Mouse (Mus musculus) CH12.LX (cell line): Measurements from ENCODE around the gene Tpcn1. TPM values are rescaled to one million over a fixed set of nuclear protein-coding genes. Genes with fewer than 3 reads are reported as not detected.

Experiments used
- DNase-seq: peaks from one replicate; pipeline ENCODE4 v3.0.0-alpha.2; 2013; ENCODE audit errors: extremely low read depth
- H3K27ac ChIP-seq: 2 replicates; pipeline ENCODE4 v1.5.1; 2012; ENCODE audit warnings: low read depth, mild to moderate bottlenecking, control low read depth, moderate library complexity; ENCODE audit not compliant: insufficient read depth
- H3K27me3 ChIP-seq: replicated peaks from 2 replicates; pipeline ENCODE3; 2012; ENCODE audit warnings: inconsistent platforms
- H3K36me3 ChIP-seq, 2 experiments: replicated peaks in 1 of 2; 2 replicates each; pipeline versions ENCODE3 to v1.6.1; 2012; ENCODE audit warnings: inconsistent platforms in 1 of 2, low read length in 1 of 2, mild to moderate bottlenecking in 1 of 2, mixed read lengths in 1 of 2, moderate library complexity in 1 of 2; ENCODE audit not compliant: control insufficient read depth in 1 of 2, insufficient read depth in 1 of 2
- H3K4me1 ChIP-seq, 2 experiments: 2 replicates each; pipeline ENCODE4 v1.6.1; 2012; ENCODE audit warnings: inconsistent platforms in 1 of 2, moderate library complexity in 1 of 2; ENCODE audit not compliant: insufficient read depth in 2 of 2, control insufficient read depth in 1 of 2
- H3K4me2 ChIP-seq: 2 replicates; pipeline ENCODE4 v1.6.1; 2012; ENCODE audit warnings: low read depth, mild to moderate bottlenecking, control low read depth; ENCODE audit not compliant: poor library complexity, insufficient read depth, severe bottlenecking
- H3K4me3 ChIP-seq, 3 experiments: fragments of 150-350 bp in 1 of 3; sonication (generic) in 1 of 3; replicated peaks in 1 of 3; 2 replicates each; pipeline versions ENCODE3 to v1.5.1; 2011 to 2012; ENCODE audit warnings: low read depth in 2 of 3, low read length in 2 of 3, mild to moderate bottlenecking in 2 of 3, moderate library complexity in 2 of 3, control low read depth in 1 of 3, improper control_type of control experiment in 1 of 3, inconsistent platforms in 1 of 3, mixed read lengths in 1 of 3; ENCODE audit not compliant: poor library complexity in 1 of 3
- H3K79me2 ChIP-seq: replicated peaks from 2 replicates; pipeline ENCODE4 v1.6.1; 2012; ENCODE audit warnings: mild to moderate bottlenecking, moderate library complexity; ENCODE audit not compliant: control insufficient read depth, poor library complexity, insufficient read depth, severe bottlenecking; ENCODE audit errors: extremely low read depth
- H3K9ac ChIP-seq: 2 replicates; pipeline ENCODE4 v1.6.1; 2012; ENCODE audit warnings: low read depth, mild to moderate bottlenecking, control low read depth, moderate library complexity; ENCODE audit not compliant: insufficient read depth
- H3K9me3 ChIP-seq: replicated peaks from 2 replicates; pipeline ENCODE3; 2012; ENCODE audit warnings: low read length, inconsistent platforms, mixed read lengths
- CHD1 ChIP-seq: IDR thresholded peaks from 2 replicates; pipeline ENCODE4 v1.6.1; 2012; ENCODE audit warnings: low read depth, low read length, improper control_type of control experiment, inconsistent platforms
- CTCF ChIP-seq, 2 experiments: IDR thresholded peaks in 1 of 2; conservative IDR thresholded peaks in 1 of 2; 2 replicates each; pipeline ENCODE4 v1.5.1; 2011 to 2012; ENCODE audit warnings: low read depth in 2 of 2, low read length in 2 of 2, improper control_type of control experiment in 1 of 2, inconsistent platforms in 1 of 2, mild to moderate bottlenecking in 1 of 2, moderate library complexity in 1 of 2
- ELF1 ChIP-seq: IDR thresholded peaks from 2 replicates; pipeline ENCODE4 v1.6.1; 2014; ENCODE audit warnings: low read depth, mild to moderate bottlenecking, inconsistent platforms, low read length, improper control_type of control experiment
- GABPA ChIP-seq: IDR thresholded peaks from 2 replicates; pipeline ENCODE4 v1.6.1; 2012; ENCODE audit warnings: low read depth, low read length, improper control_type of control experiment, inconsistent platforms; ENCODE audit not compliant: insufficient replicate concordance
- IRF4 ChIP-seq: IDR thresholded peaks from 2 replicates; pipeline ENCODE4 v1.6.1; 2014; ENCODE audit warnings: low read depth, mild to moderate bottlenecking, inconsistent platforms, low read length, improper control_type of control experiment
- KAT2A ChIP-seq: IDR thresholded peaks from 2 replicates; pipeline ENCODE4 v1.6.1; 2012; ENCODE audit warnings: low read length, improper control_type of control experiment, inconsistent platforms; ENCODE audit not compliant: insufficient replicate concordance
- MAZ ChIP-seq: IDR thresholded peaks from 2 replicates; pipeline ENCODE4 v1.6.1; 2012; ENCODE audit warnings: low read depth, mild to moderate bottlenecking, inconsistent platforms, low read length, improper control_type of control experiment, moderate library complexity
- MEF2A ChIP-seq: IDR thresholded peaks from 2 replicates; pipeline ENCODE4 v1.6.1; 2014; ENCODE audit warnings: low read depth, mild to moderate bottlenecking, inconsistent platforms, low read length, improper control_type of control experiment, borderline replicate concordance
- MXI1 ChIP-seq: IDR thresholded peaks from 2 replicates; pipeline ENCODE4 v1.6.1; 2011; ENCODE audit warnings: mild to moderate bottlenecking, low read depth, low read length, improper control_type of control experiment
- MYC ChIP-seq: IDR thresholded peaks from 2 replicates; pipeline ENCODE4 v1.6.1; 2011; ENCODE audit warnings: low read depth, mild to moderate bottlenecking, improper control_type of control experiment, low read length
- NELFE ChIP-seq: IDR thresholded peaks from 2 replicates; pipeline ENCODE4 v1.6.1; 2011; ENCODE audit warnings: low read depth, low read length, improper control_type of control experiment
- SIN3A ChIP-seq: IDR thresholded peaks from 2 replicates; pipeline ENCODE4 v1.6.1; 2012; ENCODE audit warnings: low read length, improper control_type of control experiment, inconsistent platforms
- TBP ChIP-seq: conservative IDR thresholded peaks from 2 replicates; pipeline ENCODE4 v1.6.1; 2011; ENCODE audit warnings: low read depth, low read length, improper control_type of control experiment
- USF2 ChIP-seq: conservative IDR thresholded peaks from 2 replicates; pipeline ENCODE4 v1.6.1; 2011; ENCODE audit warnings: low read depth, low read length, improper control_type of control experiment
- ZKSCAN1 ChIP-seq: IDR thresholded peaks from 2 replicates; pipeline ENCODE4 v1.6.1; 2012; ENCODE audit warnings: low read depth, inconsistent platforms, low read length, improper control_type of control experiment, borderline replicate concordance
- dilution Hi-C: fragments of 300-500 bp; cut with MboI; formaldehyde crosslinking; loops from 2 replicates; pipeline ENCODE4 v1.14.3; 2020; ENCODE audit warnings: low sequenced_read_pairs; ENCODE audit not compliant: extremely low pct_unique_long_range_greater_than_20kb, extremely low pct_ligation_motif_present
- in situ Hi-C: fragments of 300-500 bp; cut with MboI; formaldehyde crosslinking; loops from 3 replicates; pipeline ENCODE4 v1.14.3; 2019; ENCODE audit warnings: low sequenced_read_pairs, low pct_ligation_motif_present, low pct_unique_long_range_greater_than_20kb, mixed read lengths
- polyA plus RNA-seq: library from polyadenylated mRNA; unstranded; fragments of >175 nt; gene quantifications from 2 replicates; pipeline ENCODE4 v1.2.1, GENCODE M21; 2012; ENCODE audit warnings: low read depth; ENCODE audit not compliant: insufficient read length
- total RNA-seq, 2 experiments: library from RNA; depleted of rRNA; stranded (reverse); fragments of 300-350 nt in 1 of 2; fragments of >200 nt in 1 of 2; gene quantifications; 2 replicates each; pipeline ENCODE4 v1.2.3; 2012 to 2014

Gene Tpcn1
- total and polyA plus RNA-seq, 3 experiments = 0.90 to 5.4 (median 2.2) TPM

DNA sequence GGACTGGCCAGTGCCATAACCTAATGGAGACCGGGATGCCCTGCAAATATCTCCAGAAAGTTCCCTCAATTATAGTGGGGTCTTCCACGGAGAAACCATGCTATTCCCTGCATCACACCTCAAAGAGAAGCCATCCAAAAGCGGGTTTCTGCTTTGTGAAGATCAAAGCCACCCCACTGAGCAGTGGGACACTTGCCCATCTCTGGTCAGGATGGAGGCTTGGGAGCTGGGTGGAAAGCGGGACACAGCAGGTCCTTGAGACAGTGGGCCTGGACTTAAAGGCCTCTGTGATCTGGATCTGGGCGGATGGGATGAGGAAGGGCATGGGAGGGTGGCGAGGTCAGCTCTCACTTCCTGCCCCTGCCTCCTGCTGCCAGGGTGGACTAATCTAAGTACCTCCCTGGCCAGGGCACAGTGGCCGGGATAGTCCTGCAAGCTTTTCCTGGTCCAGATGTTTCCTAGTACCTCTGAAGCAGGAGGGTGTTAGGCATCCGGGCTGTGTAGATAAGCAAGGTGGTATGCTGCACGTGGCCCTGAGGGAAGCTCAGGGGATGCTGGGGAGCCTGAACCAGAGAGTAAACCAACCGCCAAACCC lies 13.9 kb downstream of the Tpcn1 start:
- H3K4me1 ChIP-seq = peaks cover 26 to 54% of the 10 kb centered on the region in 2 experiments
- H3K27me3 ChIP-seq = no peaks in the 10 kb centered on the region
- H3K4me3 ChIP-seq = no peak overlapping the region
- H3K9me3 ChIP-seq = no peaks in the 10 kb centered on the region
- no peaks in the 10 kb centered on the region for H3K36me3 ChIP-seq
- in situ Hi-C loops (no loop called here), dilution Hi-C loops (no loop called here)
- H3K27ac ChIP-seq = no peak overlapping the region
- no peak for DNase-seq
- no peak for TF ChIP-seq IRF4
- no peak for TF ChIP-seq GABPA
- TF ChIP-seq TBP = no peak
- no peak for TF ChIP-seq MEF2A
- TF ChIP-seq NELFE = no peak
- no peak for TF ChIP-seq ELF1
- TF ChIP-seq MXI1 = no peak
- no peak for TF ChIP-seq ZKSCAN1
- TF ChIP-seq, all 38 proteins: peak for 0
- H3K4me2 ChIP-seq = no peak overlapping the region
- no peaks in the 10 kb centered on the region for H3K79me2 ChIP-seq
- H3K9ac ChIP-seq = no peak overlapping the region

DNA sequence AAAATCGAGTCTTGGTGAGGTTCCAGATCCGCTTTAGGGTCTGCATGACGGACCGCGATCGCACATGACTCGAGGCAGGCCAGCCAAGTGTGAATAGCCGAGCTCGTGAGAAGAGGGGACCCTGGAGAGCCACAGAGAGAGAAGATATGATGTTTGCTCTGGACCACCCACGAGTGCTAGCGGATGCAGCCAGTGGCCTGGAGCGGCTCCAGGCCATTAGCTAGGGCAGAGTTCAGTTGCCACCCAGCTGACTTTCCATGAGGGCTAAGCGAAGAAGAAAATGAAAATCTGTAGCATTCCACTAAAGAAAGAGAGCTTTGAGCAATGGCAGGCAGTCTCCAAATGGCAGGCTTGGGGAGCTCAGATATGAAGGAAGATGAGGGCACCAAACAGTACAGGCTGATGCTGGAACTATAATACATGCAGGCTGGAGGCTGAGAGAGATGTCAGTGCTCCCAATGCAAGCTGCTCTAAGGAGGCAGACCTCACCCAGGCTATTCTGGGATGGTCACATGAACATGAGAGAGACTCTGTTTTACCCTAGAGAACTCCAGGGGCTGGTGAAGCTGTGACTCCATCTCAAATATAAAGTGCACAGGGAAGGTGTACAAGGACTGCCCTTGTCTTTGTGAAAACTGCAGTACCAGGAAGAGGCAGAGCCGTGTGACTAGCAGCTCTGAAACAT lies 17.3 kb downstream of the Tpcn1 start:
- TF ChIP-seq MEF2A (no peak), KAT2A (no peak), USF2 (no peak), MYC (no peak), CHD1 (no peak), GABPA (no peak), SIN3A (no peak), MAZ (no peak), CTCF (conservative IDR thresholded peaks at IDR 0.05 in 1 of 2, IDR thresholded peaks at IDR 0.05 in 1 of 2; ENCODE audit: low read depth in 2 of 2, low read length in 2 of 2) (no peak)
- Histone ChIP-seq H3K27me3 (no peaks in the 10 kb centered on the region), H3K9me3 (no peaks in the 10 kb centered on the region), H3K79me2 (no peaks in the 10 kb centered on the region), H3K9ac (no peak overlapping the region), H3K4me2 (no peak overlapping the region), H3K4me1 (peaks cover 4 to 28% of the 10 kb centered on the region in 2 experiments; a peak in 3 of 4 replicates), H3K27ac (no peak overlapping the region), H3K4me3 (no peak overlapping the region), H3K36me3 (no peaks in the 10 kb centered on the region)
- dilution Hi-C loops (no loop called here), in situ Hi-C loops (no loop called here)
- DNase-seq = no peak
